Mouse (Mus musculus): ENCODE results near the gene Tmem63a. TPM values are rescaled to one million over a fixed set of nuclear protein-coding genes. Genes with fewer than 3 reads are reported as not detected.

Gene Tmem63a
- polyA plus RNA-seq, 1 experiment, result 45.5 TPM

- peak overlapping the region; percentile 70 for H3K4me3 ChIP-seq
- H3K27me3 ChIP-seq (ENCODE audit: control insufficient read depth, insufficient read depth, insufficient read length), result no peaks in the 10 kb centered on the region
- H3K4me2 ChIP-seq (ENCODE audit: low read depth), result peak overlapping the region; percentile 98
- peaks cover 8% of the 10 kb centered on the region for H3K79me2 ChIP-seq (ENCODE audit: control insufficient read depth, insufficient read depth)
- H3K36me3 ChIP-seq (ENCODE audit: control insufficient read depth, insufficient read depth), result no peaks in the 10 kb centered on the region
- peak overlapping the region; percentile 46 for H3ac ChIP-seq (ENCODE audit: control insufficient read depth, insufficient read length)
- TF ChIP-seq MYOG (IDR thresholded peaks at IDR 0.05; ENCODE audit: control insufficient read depth in 1 of 3, insufficient read depth in 1 of 3, insufficient read length in 2 of 3, low read depth in 2 of 3) (no peak), MYOD1 (IDR thresholded peaks at IDR 0.05; ENCODE audit: control insufficient read depth in 1 of 3, insufficient read length in 2 of 3, low read depth in 2 of 3) (no peak), POLR2A (IDR thresholded peaks at IDR 0.05; ENCODE audit: insufficient read length, low read depth) (no peak), E2F4 (IDR thresholded peaks at IDR 0.05; ENCODE audit: insufficient read depth) (no peak), POLR2AphosphoS2 (IDR thresholded peaks at IDR 0.05; ENCODE audit: insufficient read length, low read depth) (no peak), MAX (IDR thresholded peaks at IDR 0.05; ENCODE audit: low read depth) (no peak), TCF3 (IDR thresholded peaks at IDR 0.05; ENCODE audit: insufficient read length, low read depth) (no peak), USF1 (IDR thresholded peaks at IDR 0.05; ENCODE audit: low read depth) (no peak), REST (IDR thresholded peaks at IDR 0.05; ENCODE audit: insufficient read depth, insufficient read length) (no peak), CEBPB (IDR thresholded peaks at IDR 0.05; ENCODE audit: insufficient read depth, poor library complexity, severe bottlenecking) (no peak), SRF (IDR thresholded peaks at IDR 0.05; ENCODE audit: control insufficient read depth, insufficient read length, low read depth) (no peak), TCF12 (IDR thresholded peaks at IDR 0.05; ENCODE audit: insufficient read depth, poor library complexity, severe bottlenecking) (no peak)
Observed at GRCm38 (mm10) chr1:180940776-180941460, 1.2 kb upstream of the Tmem63a start.

- peak overlapping the region; percentile 70 for H3K4me3 ChIP-seq
- TF ChIP-seq REST (IDR thresholded peaks at IDR 0.05; ENCODE audit: insufficient read depth, insufficient read length) (no peak), TCF12 (IDR thresholded peaks at IDR 0.05; ENCODE audit: insufficient read depth, poor library complexity, severe bottlenecking) (no peak), SRF (IDR thresholded peaks at IDR 0.05; ENCODE audit: control insufficient read depth, insufficient read length, low read depth) (no peak), MAX (IDR thresholded peaks at IDR 0.05; ENCODE audit: low read depth) (no peak), TCF3 (IDR thresholded peaks at IDR 0.05; ENCODE audit: insufficient read length, low read depth) (no peak), CEBPB (IDR thresholded peaks at IDR 0.05; ENCODE audit: insufficient read depth, poor library complexity, severe bottlenecking) (no peak), E2F4 (IDR thresholded peaks at IDR 0.05; ENCODE audit: insufficient read depth) (no peak), POLR2A (IDR thresholded peaks at IDR 0.05; ENCODE audit: insufficient read length, low read depth) (no peak), POLR2AphosphoS2 (IDR thresholded peaks at IDR 0.05; ENCODE audit: insufficient read length, low read depth) (no peak), MYOG (IDR thresholded peaks at IDR 0.05; ENCODE audit: control insufficient read depth in 1 of 3, insufficient read depth in 1 of 3, insufficient read length in 2 of 3, low read depth in 2 of 3) (no peak), USF1 (IDR thresholded peaks at IDR 0.05; ENCODE audit: low read depth) (no peak), MYOD1 (IDR thresholded peaks at IDR 0.05; ENCODE audit: control insufficient read depth in 1 of 3, insufficient read length in 2 of 3, low read depth in 2 of 3) (no peak)
- peaks cover 8% of the 10 kb centered on the region for H3K79me2 ChIP-seq (ENCODE audit: control insufficient read depth, insufficient read depth)
- peak overlapping the region; percentile 46 for H3ac ChIP-seq (ENCODE audit: control insufficient read depth, insufficient read length)
- H3K36me3 ChIP-seq (ENCODE audit: control insufficient read depth, insufficient read depth), result no peaks in the 10 kb centered on the region
- no peaks in the 10 kb centered on the region for H3K27me3 ChIP-seq (ENCODE audit: control insufficient read depth, insufficient read depth, insufficient read length)
- peak overlapping the region; percentile 98 for H3K4me2 ChIP-seq (ENCODE audit: low read depth)
Observed at GRCm38 (mm10) chr1:180941726-180942125, 418 bp upstream of the Tmem63a start.

DNA sequence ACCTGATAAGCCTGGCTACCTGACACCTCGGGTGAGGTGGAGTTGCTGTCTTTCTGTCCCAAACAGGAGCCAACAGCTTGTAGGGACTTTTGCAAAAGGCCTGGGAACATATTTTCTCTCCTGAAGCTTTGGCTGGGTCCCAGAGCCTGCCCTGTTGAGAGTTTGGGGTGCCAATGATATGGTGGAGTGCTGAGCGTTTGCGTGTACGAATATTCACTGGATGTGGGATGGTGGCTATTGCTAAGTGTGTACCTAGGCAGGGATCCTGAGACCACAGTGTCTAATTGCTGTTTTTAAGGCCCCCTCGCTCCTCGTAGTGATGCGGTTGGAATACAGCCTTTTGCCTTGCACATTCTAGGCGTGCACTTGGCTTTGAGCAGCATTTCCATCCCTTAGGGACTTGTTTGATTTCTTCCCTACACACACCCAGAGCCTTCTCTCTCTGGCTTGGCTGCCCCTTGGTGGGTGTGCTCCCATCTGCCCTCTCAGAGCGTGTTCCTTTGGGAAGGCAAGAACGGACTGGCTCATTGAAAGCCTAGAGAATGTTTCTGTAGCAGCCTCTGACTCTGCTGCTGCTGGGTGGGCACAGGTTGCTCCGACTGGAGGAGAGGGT, 994 bp downstream of the Tmem63a start:
- Histone ChIP-seq H3K36me3 (ENCODE audit: control insufficient read depth, insufficient read depth) (peaks cover 6% of the 10 kb centered on the region), H3ac (ENCODE audit: control insufficient read depth, insufficient read length) (peak overlapping the region; percentile 46), H3K4me2 (ENCODE audit: low read depth) (peak overlapping the region; percentile 76), H3K27me3 (ENCODE audit: control insufficient read depth, insufficient read depth, insufficient read length) (no peaks in the 10 kb centered on the region), H3K4me3 (peak overlapping the region; percentile 70), H3K79me2 (ENCODE audit: control insufficient read depth, insufficient read depth) (peaks cover 8% of the 10 kb centered on the region)
- TF ChIP-seq REST (IDR thresholded peaks at IDR 0.05; ENCODE audit: insufficient read depth, insufficient read length), result no peak
- TF ChIP-seq MAX (IDR thresholded peaks at IDR 0.05; ENCODE audit: low read depth), result no peak
- no peak for TF ChIP-seq CEBPB (IDR thresholded peaks at IDR 0.05; ENCODE audit: insufficient read depth, poor library complexity, severe bottlenecking)
- TF ChIP-seq POLR2AphosphoS2 (IDR thresholded peaks at IDR 0.05; ENCODE audit: insufficient read length, low read depth), result no peak
- no peak for TF ChIP-seq TCF3 (IDR thresholded peaks at IDR 0.05; ENCODE audit: insufficient read length, low read depth)
- no peak for TF ChIP-seq SRF (IDR thresholded peaks at IDR 0.05; ENCODE audit: control insufficient read depth, insufficient read length, low read depth)
- no peak for TF ChIP-seq USF1 (IDR thresholded peaks at IDR 0.05; ENCODE audit: low read depth)
- no peak for TF ChIP-seq MYOD1 (IDR thresholded peaks at IDR 0.05; ENCODE audit: control insufficient read depth in 1 of 3, insufficient read length in 2 of 3, low read depth in 2 of 3)
- no peak for TF ChIP-seq E2F4 (IDR thresholded peaks at IDR 0.05; ENCODE audit: insufficient read depth)
- TF ChIP-seq TCF12 (IDR thresholded peaks at IDR 0.05; ENCODE audit: insufficient read depth, poor library complexity, severe bottlenecking), result no peak
- TF ChIP-seq MYOG (IDR thresholded peaks at IDR 0.05; ENCODE audit: control insufficient read depth in 1 of 3, insufficient read depth in 1 of 3, insufficient read length in 2 of 3, low read depth in 2 of 3), result no peak
- no peak for TF ChIP-seq POLR2A (IDR thresholded peaks at IDR 0.05; ENCODE audit: insufficient read length, low read depth)

GRCm38 (mm10) chr1:180943896-180944295, 1.8 kb downstream of the Tmem63a start:
- no peak for TF ChIP-seq MYOD1 (IDR thresholded peaks at IDR 0.05; ENCODE audit: control insufficient read depth in 1 of 3, insufficient read length in 2 of 3, low read depth in 2 of 3)
- no peak for TF ChIP-seq MAX (IDR thresholded peaks at IDR 0.05; ENCODE audit: low read depth)
- TF ChIP-seq CEBPB (IDR thresholded peaks at IDR 0.05; ENCODE audit: insufficient read depth, poor library complexity, severe bottlenecking), result no peak
- Histone ChIP-seq H3K4me2 (ENCODE audit: low read depth) (peak overlapping the region; percentile 76), H3ac (ENCODE audit: control insufficient read depth, insufficient read length) (no peak overlapping the region), H3K79me2 (ENCODE audit: control insufficient read depth, insufficient read depth) (peaks cover 8% of the 10 kb centered on the region), H3K36me3 (ENCODE audit: control insufficient read depth, insufficient read depth) (peaks cover 6% of the 10 kb centered on the region), H3K27me3 (ENCODE audit: control insufficient read depth, insufficient read depth, insufficient read length) (no peaks in the 10 kb centered on the region), H3K4me3 (peak overlapping the region; percentile 70)

All from myocyte (in vitro differentiated cells).